Mouse (Mus musculus) kidney, adult 8-10 months (tissue): ENCODE results near the gene Olfr358.

Experiments
- DNase-seq, 2 experiments: peaks; one replicate each; pipeline ENCODE4 v3.0.0; 2022

The Olfr358 gene

GRCm38 (mm10) chr2:37009235-37009634 lies at the start of gene Olfr358:
Gene Olfr358, minus strand, starts transcription at chr2:37009335.
- no peak for DNase-seq

- no peak for DNase-seq
Measured at GRCm38 (mm10) chr2:36997030-36997429, 12.1 kb downstream of the Olfr358 start.

- DNase-seq: no peak
Measured at GRCm38 (mm10) chr2:36993527-36993926, 15.6 kb downstream of the Olfr358 start, which contains the start of gene Olfr357. Gene Olfr357, plus strand, starts transcription at chr2:36993827.
